Mouse (Mus musculus) embryonic fibroblast, embryonic 13.5 days (primary cell): ENCODE measurements around the gene Col4a1.

Experiments used
- CTCF ChIP-seq: IDR thresholded peaks from 2 replicates; pipeline ENCODE4 v1.5.1; 2011; ENCODE audit warnings: mild to moderate bottlenecking, control low read depth, low read length, moderate library complexity, borderline replicate concordance; ENCODE audit not compliant: insufficient read depth
- POLR2A ChIP-seq: IDR thresholded peaks from 2 replicates; pipeline ENCODE4 v1.6.1; 2011; ENCODE audit warnings: low read depth, mild to moderate bottlenecking, control low read depth, low read length, moderate library complexity

GRCm38 (mm10) chr8:11183611-11184031, 129.0 kb downstream of the Col4a1 start:
- TF ChIP-seq POLR2A (no peak), CTCF (no peak)
